Mouse (Mus musculus) layer of hippocampus, adult 9-10 months (tissue): Measurements from ENCODE around the gene Ano6.

ENCODE experiments used
- DNase-seq: peaks from one replicate; pipeline ENCODE4 v3.0.0; 2022; ENCODE audit warnings: low spot score

Gene Ano6

GRCm38 (mm10) chr15:95932358-95932757, 141.7 kb downstream of the Ano6 start:
- DNase-seq: no peak

- DNase-seq: peak; percentile 29
Observed at GRCm38 (mm10) chr15:95935141-95935540, 144.5 kb downstream of the Ano6 start.

GRCm38 (mm10) chr15:95943470-95943869, 152.8 kb downstream of the Ano6 start:
- no peak for DNase-seq

GRCm38 (mm10) chr15:95944299-95944698, 153.7 kb downstream of the Ano6 start:
- no peak for DNase-seq

GRCm38 (mm10) chr15:95945951-95946708, 155.5 kb downstream of the Ano6 start:
- no peak for DNase-seq

GRCm38 (mm10) chr15:95948411-95948810, 157.8 kb downstream of the Ano6 start:
- DNase-seq: no peak

- no peak for DNase-seq
Observed at GRCm38 (mm10) chr15:95949336-95949735, 158.7 kb downstream of the Ano6 start.

- no peak for DNase-seq
Observed at GRCm38 (mm10) chr15:95951497-95951896, 160.9 kb downstream of the Ano6 start.

- no peak for DNase-seq
Observed at GRCm38 (mm10) chr15:95956692-95957091, 166.0 kb downstream of the Ano6 start.

GRCm38 (mm10) chr15:95962411-95963123, 171.9 kb downstream of the Ano6 start:
- no peak for DNase-seq

GRCm38 (mm10) chr15:95963124-95963482, 172.5 kb downstream of the Ano6 start:
- no peak for DNase-seq

- no peak for DNase-seq
Observed at GRCm38 (mm10) chr15:95963533-95964250, 173.0 kb downstream of the Ano6 start.

GRCm38 (mm10) chr15:95964251-95964561, 173.6 kb downstream of the Ano6 start:
- no peak for DNase-seq

GRCm38 (mm10) chr15:95966979-95967378, 176.3 kb downstream of the Ano6 start:
- DNase-seq: no peak

- DNase-seq: no peak
Observed at GRCm38 (mm10) chr15:95967516-95968196, 177.0 kb downstream of the Ano6 start.

- no peak for DNase-seq
Observed at GRCm38 (mm10) chr15:95969596-95969995, 179.0 kb downstream of the Ano6 start.

- DNase-seq: no peak
Observed at GRCm38 (mm10) chr15:95970176-95970575, 179.5 kb downstream of the Ano6 start.

- DNase-seq: no peak
Observed at GRCm38 (mm10) chr15:95970691-95971090, 180.0 kb downstream of the Ano6 start.

GRCm38 (mm10) chr15:95971302-95971701, 180.7 kb downstream of the Ano6 start:
- DNase-seq: no peak

GRCm38 (mm10) chr15:95972156-95972555, 181.5 kb downstream of the Ano6 start:
- DNase-seq: no peak

GRCm38 (mm10) chr15:95972621-95973020, 182.0 kb downstream of the Ano6 start:
- no peak for DNase-seq

GRCm38 (mm10) chr15:95974021-95974597, 183.5 kb downstream of the Ano6 start:
- no peak for DNase-seq
